ENCODE assay signal across 16 mouse cellular contexts in genomic region chr11:100700710-100701109, GRCm38 (mm10). TPM values are rescaled to one million over a fixed set of nuclear protein-coding genes. Genes with fewer than 3 reads are reported as not detected.
DNase-seq lines count a peak whose midpoint lies in the region; ATAC-seq and TF ChIP-seq lines count a peak whose summit lies in the region.
"Had no signal": no experiment of that assay in that cellular context is flagged by ENCODE, and none has a peak within 500 bp of the region (broad histone marks: within the 10 kb centered on the region; RNA-seq: fewer than 3 reads in every experiment).

No protein-coding gene starts in this region.

- ATAC-seq in heart, embryonic 12.5 days (ENCODE audit: insufficient number of reproducible peaks, low FRiP score), result no peak
- no peak for ATAC-seq in kidney, postnatal 0 days (replicated peaks; ENCODE audit: low FRiP score, low read depth)
- ATAC-seq in stomach, embryonic 15.5 days (ENCODE audit: insufficient read depth, low FRiP score, low read depth), result no peak
- no peak for ATAC-seq in stomach, postnatal 0 days (ENCODE audit: low FRiP score, low TSS enrichment)

- no peak for DNase-seq in heart, postnatal 25 days (ENCODE audit: low spot score)
- no peak for DNase-seq in kidney, postnatal 0 days (ENCODE audit: low spot score)
- DNase-seq in kidney, postnatal 14 days, result no peak
- no peak for DNase-seq in stomach, postnatal 0 days (ENCODE audit: low spot score)
- DNase-seq in urinary bladder, postnatal 10 days (ENCODE audit: low spot score), result no peak
- DNase-seq in natural killer cell, adult 2 months (ENCODE audit: low spot score in 2 of 2), result no peak
- DNase-seq: cerebellum, adult 9-11 months had no signal

- TF ChIP-seq CTCF in kidney, postnatal 0 days (IDR thresholded peaks at IDR 0.05; ENCODE audit: low read depth), result no peak
- no peak for TF ChIP-seq CTCF in stomach, postnatal 0 days (IDR thresholded peaks at IDR 0.05; ENCODE audit: low read depth)

- H3K4me2 ChIP-seq in heart, embryonic 12.5 days, result peak overlapping the region; percentile 58
- H3K4me2 ChIP-seq in kidney, postnatal 0 days (ENCODE audit: low read length), result peak overlapping the region; percentile 37; the same call in 1 of the 2 replicates
- peak overlapping the region; percentile 46; the same call in 1 of the 2 replicates for H3K4me2 ChIP-seq in stomach, embryonic 15.5 days
- H3K4me2 ChIP-seq in stomach, postnatal 0 days (replicated peaks; ENCODE audit: low read depth), result no peak overlapping the region

- WGBS in heart, embryonic 12.5 days, result 74% methylated on average over 3 of the region's 3 CpGs
- WGBS in kidney, postnatal 0 days, result 78% methylated on average over 3 of the region's 3 CpGs
- 67% methylated on average over 3 of the region's 3 CpGs for whole genome bisulfite sequencing in stomach, embryonic 15.5 days
- 81% methylated on average over 3 of the region's 3 CpGs for WGBS in stomach, postnatal 0 days

- no peak overlapping the region for H3K4me3 ChIP-seq in heart, embryonic 12.5 days
- no peak overlapping the region for H3K4me3 ChIP-seq in kidney, postnatal 0 days (replicated peaks; ENCODE audit: low read depth, low read length)
- no peak overlapping the region for H3K4me3 ChIP-seq in stomach, embryonic 15.5 days (replicated peaks)
- no peak overlapping the region for H3K4me3 ChIP-seq in stomach, postnatal 0 days (ENCODE audit: low read depth, low read length)

- peaks cover 4% of the 10 kb centered on the region for H3K4me1 ChIP-seq in heart, embryonic 12.5 days (replicated peaks)
- H3K4me1 ChIP-seq in kidney, postnatal 0 days (replicated peaks; ENCODE audit: insufficient read depth, low read length), result no peaks in the 10 kb centered on the region; the same call in 1 of the 2 replicates
- H3K4me1 ChIP-seq in stomach, embryonic 15.5 days, result peaks cover 8% of the 10 kb centered on the region
- H3K4me1 ChIP-seq in stomach, postnatal 0 days (replicated peaks; ENCODE audit: control insufficient read depth, insufficient read depth), result 0 out of 2 replicates have a peak, but pooled peaks cover 3% of the 10 kb centered on the region

- H3K27me3 ChIP-seq in heart, embryonic 12.5 days (replicated peaks), result peaks cover 9% of the 10 kb centered on the region; the same call in 1 of the 2 replicates
- H3K27me3 ChIP-seq in kidney, postnatal 0 days (ENCODE audit: insufficient read depth, low read length), result no peaks in the 10 kb centered on the region
- no peaks in the 10 kb centered on the region for H3K27me3 ChIP-seq in stomach, embryonic 15.5 days (replicated peaks)
- no peaks in the 10 kb centered on the region for H3K27me3 ChIP-seq in stomach, postnatal 0 days (ENCODE audit: control insufficient read depth, insufficient read depth, low read length)

- TF ChIP-seq EP300 in stomach, postnatal 0 days (optimal IDR thresholded peaks at IDR 0.05), result no peak

- H3K36me3 ChIP-seq in heart, embryonic 12.5 days, result peaks cover 13% of the 10 kb centered on the region
- peaks cover 12% of the 10 kb centered on the region for H3K36me3 ChIP-seq in kidney, postnatal 0 days (ENCODE audit: insufficient read depth, low read length)
- H3K36me3 ChIP-seq in stomach, embryonic 15.5 days, result peaks cover 7% of the 10 kb centered on the region
- peaks cover 9% of the 10 kb centered on the region for H3K36me3 ChIP-seq in stomach, postnatal 0 days (ENCODE audit: control insufficient read depth, insufficient read depth, low read length)

- H3K9ac ChIP-seq in heart, embryonic 12.5 days, result no peak overlapping the region
- no peak overlapping the region for H3K9ac ChIP-seq in kidney, postnatal 0 days (ENCODE audit: low read depth, low read length)
- no peak overlapping the region for H3K9ac ChIP-seq in stomach, embryonic 15.5 days
- H3K9ac ChIP-seq in stomach, postnatal 0 days (ENCODE audit: low read length), result no peak overlapping the region

- H3K9me3 ChIP-seq in heart, embryonic 12.5 days (replicated peaks), result no peaks in the 10 kb centered on the region
- no peaks in the 10 kb centered on the region for H3K9me3 ChIP-seq in kidney, postnatal 0 days (replicated peaks; ENCODE audit: low read length)
- H3K9me3 ChIP-seq in stomach, embryonic 15.5 days, result no peaks in the 10 kb centered on the region
- H3K9me3 ChIP-seq in stomach, postnatal 0 days (ENCODE audit: control insufficient read depth, low read length), result no peaks in the 10 kb centered on the region

- intact Hi-C loops in heart, postnatal 25 days (cut with DNase I), result no loop called here

- H3K27ac ChIP-seq in heart, embryonic 12.5 days (ENCODE audit: poor library complexity, severe bottlenecking), result no peak overlapping the region
- no peak overlapping the region for H3K27ac ChIP-seq in kidney, postnatal 0 days
- H3K27ac ChIP-seq in stomach, embryonic 15.5 days, result no peak overlapping the region
- H3K27ac ChIP-seq in stomach, postnatal 0 days (replicated peaks), result no peak overlapping the region
- H3K27ac ChIP-seq: layer of hippocampus, adult 2 months had no signal

RNA-seq across cellular contexts. Expression of gene Dhx58, which starts 3.4 kb away (rescaled TPM):
- polyA plus RNA-seq in heart, embryonic 12.5 days (2016; fragmentation: Nextera tagmentation; extraction: Ambion mirVana), result 0.74 and 0.90 TPM in 2 replicates
- total RNA-seq in heart, postnatal 25 days (2021), result under 1 TPM; 0.68 to 0.98 TPM
- 3.3 and 3.7 TPM in 2 replicates for polyA plus RNA-seq in kidney, postnatal 0 days (2015; fragmentation: Nextera tagmentation; extraction: Ambion mirVana)
- 2.8 and 4.0 TPM in 2 replicates for polyA plus RNA-seq in stomach, embryonic 15.5 days (2015; fragmentation: Nextera tagmentation; extraction: Ambion mirVana)
- 2.6 and 2.9 TPM in 2 replicates for polyA plus RNA-seq in stomach, postnatal 0 days (2015; fragmentation: Nextera tagmentation; extraction: Ambion mirVana)

RNA-seq across cellular contexts. Expression of gene Zfp385c, which starts 8.5 kb away (rescaled TPM):
- 0.41 TPM in 1 of 2 replicates, not detected in the other for polyA plus RNA-seq in heart, embryonic 12.5 days (2016; fragmentation: Nextera tagmentation; extraction: Ambion mirVana)
- under 1 TPM; 0.31 to 0.47 TPM for total RNA-seq in heart, postnatal 25 days (2021)
- polyA plus RNA-seq in kidney, postnatal 0 days (2015; fragmentation: Nextera tagmentation; extraction: Ambion mirVana), result 1.6 and 2.5 TPM in 2 replicates
- 0.06 and 0.21 TPM in 2 replicates for polyA plus RNA-seq in stomach, embryonic 15.5 days (2015; fragmentation: Nextera tagmentation; extraction: Ambion mirVana)
- 0.18 and 0.34 TPM in 2 replicates for polyA plus RNA-seq in stomach, postnatal 0 days (2015; fragmentation: Nextera tagmentation; extraction: Ambion mirVana)
- total RNA-seq: megakaryocyte progenitor cell, adult 5-6 weeks had no signal
- polyA plus RNA-seq: C2C12 had no signal

RNA-seq across cellular contexts. Expression of gene Kat2a, which starts 11.6 kb away (rescaled TPM):
- 45.4 and 49.0 TPM in 2 replicates for polyA plus RNA-seq in heart, embryonic 12.5 days (2016; fragmentation: Nextera tagmentation; extraction: Ambion mirVana)
- 10 to 100 TPM; 12.3 to 13.6 TPM for total RNA-seq in heart, postnatal 25 days (2021)
- polyA plus RNA-seq in kidney, postnatal 0 days (2015; fragmentation: Nextera tagmentation; extraction: Ambion mirVana), result 39.0 and 40.2 TPM in 2 replicates
- 47.3 and 50.6 TPM in 2 replicates for polyA plus RNA-seq in stomach, embryonic 15.5 days (2015; fragmentation: Nextera tagmentation; extraction: Ambion mirVana)
- polyA plus RNA-seq in stomach, postnatal 0 days (2015; fragmentation: Nextera tagmentation; extraction: Ambion mirVana), result 24.6 and 27.2 TPM in 2 replicates

RNA-seq across cellular contexts. Expression of gene Hspb9, which starts 12.9 kb away (rescaled TPM):
- 0.27 TPM in 1 of 2 replicates, not detected in the other for polyA plus RNA-seq in heart, embryonic 12.5 days (2016; fragmentation: Nextera tagmentation; extraction: Ambion mirVana)
- not detected for total RNA-seq in heart, postnatal 25 days (2021)
- 0.37 TPM in 1 of 2 replicates, not detected in the other for polyA plus RNA-seq in kidney, postnatal 0 days (2015; fragmentation: Nextera tagmentation; extraction: Ambion mirVana)
- not detected in 2 replicates for polyA plus RNA-seq in stomach, embryonic 15.5 days (2015; fragmentation: Nextera tagmentation; extraction: Ambion mirVana)
- polyA plus RNA-seq in stomach, postnatal 0 days (2015; fragmentation: Nextera tagmentation; extraction: Ambion mirVana), result 0.13 and 0.22 TPM in 2 replicates
- total RNA-seq: gastrocnemius, postnatal 4 days; layer of hippocampus, adult 2 months; left cerebral cortex, postnatal 14 days had no signal
- polyA plus RNA-seq: brain, embryonic 14.5 days; neural tube, embryonic 14.5 days had no signal

RNA-seq across cellular contexts. Expression of gene Rab5c, which starts 37.3 kb away (rescaled TPM):
- polyA plus RNA-seq in heart, embryonic 12.5 days (2016; fragmentation: Nextera tagmentation; extraction: Ambion mirVana), result 10.5 and 11.4 TPM in 2 replicates
- total RNA-seq in heart, postnatal 25 days (2021), result 10 to 100 TPM; 62.1 to 66.8 TPM
- polyA plus RNA-seq in kidney, postnatal 0 days (2015; fragmentation: Nextera tagmentation; extraction: Ambion mirVana), result 34.7 and 39.0 TPM in 2 replicates
- polyA plus RNA-seq in stomach, embryonic 15.5 days (2015; fragmentation: Nextera tagmentation; extraction: Ambion mirVana), result 24.5 and 25.5 TPM in 2 replicates
- polyA plus RNA-seq in stomach, postnatal 0 days (2015; fragmentation: Nextera tagmentation; extraction: Ambion mirVana), result 18.4 and 22.0 TPM in 2 replicates
